Mouse (Mus musculus) ES-Bruce4 (cell line): ENCODE measurements at regions not wholly inside any gene's neighbourhood (a gene's known extent, or its start where the extent isn't known, plus 50 kb on each side); places are given as distances from the start of the nearest gene placed in this dataset.

ENCODE experiments used
- H3K27ac ChIP-seq: 2 replicates; pipeline ENCODE4 v1.5.1; 2012; ENCODE audit warnings: low read length, inconsistent platforms; ENCODE audit not compliant: insufficient read depth
- H3K27me3 ChIP-seq: 2 replicates; pipeline ENCODE4 v1.6.1; 2012; ENCODE audit warnings: mild to moderate bottlenecking, low read length, inconsistent platforms; ENCODE audit not compliant: control insufficient read depth, poor library complexity, insufficient read depth, severe bottlenecking
- H3K36me3 ChIP-seq: 2 replicates; pipeline ENCODE4 v1.6.1; 2012; ENCODE audit warnings: inconsistent platforms, mild to moderate bottlenecking, low read length, moderate library complexity; ENCODE audit not compliant: control insufficient read depth, poor library complexity, insufficient read depth, severe bottlenecking
- H3K4me1 ChIP-seq: one replicate; pipeline ENCODE4 v1.8.1; 2011; ENCODE audit warnings: low read length; ENCODE audit not compliant: control insufficient read depth, insufficient read depth
- H3K4me3 ChIP-seq: 2 replicates; pipeline ENCODE4 v1.5.1; 2011; ENCODE audit warnings: low read depth, mild to moderate bottlenecking, low read length
- H3K9ac ChIP-seq: 2 replicates; pipeline ENCODE4 v1.6.1; 2012; ENCODE audit warnings: low read depth, mild to moderate bottlenecking, inconsistent platforms; ENCODE audit not compliant: poor library complexity, severe bottlenecking
- H3K9me3 ChIP-seq: replicated peaks from 2 replicates; pipeline ENCODE4 v1.6.1; 2012; ENCODE audit warnings: mild to moderate bottlenecking, low read length, inconsistent platforms; ENCODE audit not compliant: control insufficient read depth, poor library complexity, insufficient read depth, severe bottlenecking
- CTCF ChIP-seq: IDR thresholded peaks from one replicate; pipeline ENCODE4 v1.8.1; 2011; ENCODE audit warnings: low read depth, low read length
- EP300 ChIP-seq: IDR thresholded peaks from 2 replicates; pipeline ENCODE4 v1.6.1; 2011; ENCODE audit warnings: low read depth, low read length; ENCODE audit not compliant: insufficient read depth
- POLR2A ChIP-seq: IDR thresholded peaks from one replicate; pipeline ENCODE4 v1.8.1; 2011; ENCODE audit warnings: low read length; ENCODE audit not compliant: insufficient read depth

GRCm38 (mm10) chr13:43852888-43853287 is 68.3 kb downstream of the Cd83 start:
- no peak for TF ChIP-seq POLR2A
- TF ChIP-seq CTCF, result no peak
- no peak for TF ChIP-seq EP300
- no peak overlapping the region for H3K9ac ChIP-seq
- H3K9me3 ChIP-seq, result no peaks in the 10 kb centered on the region
- no peaks in the 10 kb centered on the region for H3K4me1 ChIP-seq
- H3K36me3 ChIP-seq, result no peaks in the 10 kb centered on the region
- no peak overlapping the region for H3K27ac ChIP-seq
- H3K4me3 ChIP-seq, result no peak overlapping the region
- H3K27me3 ChIP-seq, result no peaks in the 10 kb centered on the region

GRCm38 (mm10) chr13:43854973-43855372 is 70.4 kb downstream of the Cd83 start:
- Histone ChIP-seq H3K4me1 (no peaks in the 10 kb centered on the region), H3K27ac (no peak overlapping the region), H3K9me3 (no peaks in the 10 kb centered on the region), H3K36me3 (no peaks in the 10 kb centered on the region), H3K9ac (no peak overlapping the region), H3K27me3 (no peaks in the 10 kb centered on the region), H3K4me3 (no peak overlapping the region)
- TF ChIP-seq CTCF (no peak), EP300 (no peak), POLR2A (no peak)

DNA sequence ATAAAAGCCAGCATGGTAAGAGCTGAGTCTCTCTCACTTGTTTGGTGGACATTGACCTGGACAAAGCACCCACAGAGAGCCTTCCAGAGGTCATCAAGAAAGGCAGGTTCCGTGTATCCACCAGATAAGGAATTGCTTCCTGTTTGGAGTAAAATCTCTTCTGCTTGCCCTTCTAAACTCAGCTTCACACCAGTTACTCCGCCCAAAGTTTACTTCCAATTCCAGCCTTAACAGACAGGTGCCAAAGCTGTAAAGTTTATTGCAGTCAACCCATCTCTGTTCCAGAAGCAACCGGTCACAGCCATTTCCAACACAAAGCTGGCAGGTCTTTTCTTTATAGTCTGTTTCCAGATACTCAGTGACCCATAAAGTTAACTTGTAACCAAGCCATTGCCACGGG is 76.4 kb downstream of the Cd83 start:
- Histone ChIP-seq H3K27ac (no peak overlapping the region), H3K9ac (no peak overlapping the region), H3K4me3 (no peak overlapping the region), H3K27me3 (no peaks in the 10 kb centered on the region), H3K4me1 (peaks cover 3% of the 10 kb centered on the region), H3K9me3 (no peaks in the 10 kb centered on the region), H3K36me3 (no peaks in the 10 kb centered on the region)
- no peak for TF ChIP-seq EP300
- TF ChIP-seq POLR2A, result no peak
- TF ChIP-seq CTCF, result no peak

GRCm38 (mm10) chr13:43861424-43861823 is 76.8 kb downstream of the Cd83 start:
- H3K9ac ChIP-seq, result no peak overlapping the region
- no peaks in the 10 kb centered on the region for H3K9me3 ChIP-seq
- H3K36me3 ChIP-seq, result no peaks in the 10 kb centered on the region
- TF ChIP-seq POLR2A (no peak), CTCF (no peak), EP300 (no peak)
- no peaks in the 10 kb centered on the region for H3K27me3 ChIP-seq
- no peak overlapping the region for H3K27ac ChIP-seq
- no peak overlapping the region for H3K4me3 ChIP-seq
- H3K4me1 ChIP-seq, result peaks cover 4% of the 10 kb centered on the region

DNA sequence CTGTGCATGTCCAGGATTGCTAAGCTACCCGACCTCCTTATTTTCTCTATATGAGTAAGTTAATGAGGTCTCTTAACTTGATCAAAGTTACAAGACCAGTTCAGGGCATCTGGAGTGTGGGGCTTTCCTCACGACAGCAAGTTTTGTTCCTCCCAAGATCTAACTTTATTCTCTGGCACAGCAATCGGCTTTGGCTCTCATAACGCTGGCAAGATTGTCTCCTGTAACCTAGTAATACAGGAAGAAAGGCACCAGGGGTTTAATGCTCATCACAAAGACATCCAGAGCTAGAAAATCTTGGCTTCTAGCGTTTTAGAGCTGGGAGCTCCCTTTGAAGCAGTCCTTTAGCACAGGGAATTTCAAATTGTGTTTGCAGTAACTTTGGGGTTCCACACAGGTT is 77.5 kb downstream of the Cd83 start:
- no peak overlapping the region for H3K9ac ChIP-seq
- TF ChIP-seq POLR2A, result no peak
- no peak for TF ChIP-seq CTCF
- no peak for TF ChIP-seq EP300
- H3K4me3 ChIP-seq, result no peak overlapping the region
- peaks cover 4% of the 10 kb centered on the region for H3K4me1 ChIP-seq
- no peak overlapping the region for H3K27ac ChIP-seq
- H3K27me3 ChIP-seq, result no peaks in the 10 kb centered on the region
- no peaks in the 10 kb centered on the region for H3K36me3 ChIP-seq
- H3K9me3 ChIP-seq, result no peaks in the 10 kb centered on the region

GRCm38 (mm10) chr13:43862586-43862985 is 78.0 kb downstream of the Cd83 start:
- Histone ChIP-seq H3K36me3 (no peaks in the 10 kb centered on the region), H3K4me1 (peaks cover 4% of the 10 kb centered on the region), H3K9ac (no peak overlapping the region), H3K9me3 (no peaks in the 10 kb centered on the region), H3K27me3 (no peaks in the 10 kb centered on the region), H3K27ac (no peak overlapping the region), H3K4me3 (no peak overlapping the region)
- TF ChIP-seq CTCF (no peak), POLR2A (no peak), EP300 (no peak)
